Mouse (Mus musculus) kidney, adult 8-10 months (tissue): ENCODE results near the gene Hist1h4n.
"Not testable (repeated sequence)": the region's sequence is repeated elsewhere in the genome, so short reads cannot be mapped to it uniquely, and the experiment has no call there.

Experiments used
- DNase-seq, 2 experiments: peaks; one replicate each; pipeline ENCODE4 v3.0.0; 2022

Hist1h4n gene

DNA sequence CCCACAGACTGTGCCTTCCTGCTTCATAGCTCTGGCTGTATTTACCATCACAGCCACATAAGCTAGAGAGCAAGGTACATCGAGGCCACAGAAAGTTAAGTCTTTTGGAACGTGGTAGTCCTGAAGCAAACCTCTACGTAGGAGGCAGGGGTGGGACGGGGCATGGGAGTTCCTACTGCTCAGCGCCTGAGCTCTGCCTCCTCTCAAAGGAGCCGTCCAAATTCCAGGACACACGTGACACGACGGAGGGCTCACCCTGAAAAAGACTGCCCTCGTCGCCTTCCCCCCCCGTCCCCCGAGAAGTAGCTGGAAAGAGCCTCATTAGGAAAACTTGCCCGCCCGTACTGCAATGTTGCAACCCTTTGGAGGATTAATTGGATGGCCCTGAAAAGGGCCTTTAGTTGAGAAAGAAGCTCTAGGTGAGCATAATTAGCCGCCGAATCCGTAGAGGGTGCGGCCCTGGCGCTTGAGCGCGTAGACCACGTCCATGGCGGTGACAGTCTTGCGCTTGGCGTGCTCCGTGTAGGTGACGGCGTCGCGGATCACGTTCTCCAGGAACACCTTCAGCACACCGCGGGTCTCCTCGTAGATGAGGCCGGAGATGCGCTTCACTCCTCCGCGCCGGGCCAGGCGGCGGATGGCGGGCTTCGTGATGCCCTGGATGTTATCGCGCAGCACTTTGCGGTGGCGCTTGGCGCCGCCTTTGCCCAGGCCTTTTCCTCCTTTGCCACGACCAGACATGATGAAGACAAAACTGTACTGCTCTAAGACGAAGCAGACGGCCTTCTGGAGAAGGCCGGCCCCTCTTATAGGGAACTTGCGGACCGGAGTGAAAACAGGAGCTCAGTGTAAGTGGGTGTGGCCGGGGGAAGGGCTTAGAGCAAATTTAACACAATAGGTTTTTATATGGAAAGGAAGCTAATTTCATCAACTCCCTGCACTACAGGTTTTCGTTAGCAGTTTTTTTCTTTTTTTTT lies at the start of gene Hist1h4n:
TSS of gene Hist1h4n (minus strand) at position 779 of the 977 bp plus-strand sequence.
- DNase-seq, result not testable (repeated sequence)

DNA sequence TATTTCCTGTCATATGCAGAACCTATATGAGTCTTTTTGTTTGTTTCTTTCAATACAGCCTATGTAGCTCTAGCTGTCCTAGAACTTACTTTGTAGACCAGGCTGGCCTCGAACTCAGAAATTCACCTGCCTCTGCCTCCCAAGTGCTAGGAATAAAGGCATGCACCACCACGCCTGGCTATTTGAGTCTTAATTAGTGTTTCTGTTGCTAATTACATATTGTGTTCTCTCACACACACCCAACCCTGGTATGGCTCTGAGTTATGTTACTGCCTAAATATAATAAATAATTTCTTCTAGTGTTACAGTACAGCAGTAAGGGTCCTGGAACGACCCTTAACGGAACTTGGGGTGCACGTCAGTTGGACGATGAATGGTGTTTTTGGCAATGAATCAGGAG lies 48.7 kb upstream of the Hist1h4n start:
- DNase-seq, result no peak

DNA sequence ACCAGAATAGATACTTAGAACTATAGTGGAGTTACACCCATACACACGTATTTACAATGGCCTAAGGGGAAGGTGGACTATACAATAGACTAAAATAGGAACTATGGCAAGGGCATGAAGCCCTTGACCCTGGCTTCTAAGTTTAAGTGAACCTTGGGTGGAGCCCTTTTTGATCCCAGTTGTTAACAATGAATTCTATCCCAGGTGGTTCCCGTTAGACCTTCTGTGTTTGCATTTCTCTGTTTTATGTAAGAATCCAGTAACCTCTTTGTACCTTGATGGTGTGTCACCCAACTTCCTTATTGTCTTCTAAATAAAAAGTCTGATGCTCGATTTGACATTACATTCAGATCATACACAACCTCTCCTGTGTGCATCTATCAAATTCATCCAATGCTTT lies 33.5 kb upstream of the Hist1h4n start:
- not testable (repeated sequence) for DNase-seq

DNA sequence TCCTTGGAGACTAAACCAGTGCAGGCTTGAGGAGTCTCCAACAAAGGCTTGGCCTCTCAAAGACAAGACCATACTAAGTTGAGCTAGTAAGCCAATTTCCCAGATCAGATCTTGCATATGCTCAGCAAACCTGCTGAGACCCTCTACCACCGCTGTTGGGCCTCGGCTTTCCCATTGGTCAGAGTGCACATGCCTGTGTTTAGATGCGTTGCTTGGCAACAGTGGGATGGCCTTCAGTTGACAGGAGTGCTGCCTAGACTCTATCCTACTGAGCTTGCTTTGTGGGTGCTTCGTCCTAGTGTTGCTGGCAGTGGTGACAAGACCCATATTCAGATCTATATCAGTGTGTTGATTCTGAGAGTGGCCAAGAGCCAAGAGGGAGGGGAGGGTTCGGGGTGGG lies 29.6 kb upstream of the Hist1h4n start:
- no peak for DNase-seq

- peak; percentile 6 to 33 for DNase-seq
Measured at GRCm38 (mm10) chr13:21855698-21856162, 23.7 kb upstream of the Hist1h4n start.

DNA sequence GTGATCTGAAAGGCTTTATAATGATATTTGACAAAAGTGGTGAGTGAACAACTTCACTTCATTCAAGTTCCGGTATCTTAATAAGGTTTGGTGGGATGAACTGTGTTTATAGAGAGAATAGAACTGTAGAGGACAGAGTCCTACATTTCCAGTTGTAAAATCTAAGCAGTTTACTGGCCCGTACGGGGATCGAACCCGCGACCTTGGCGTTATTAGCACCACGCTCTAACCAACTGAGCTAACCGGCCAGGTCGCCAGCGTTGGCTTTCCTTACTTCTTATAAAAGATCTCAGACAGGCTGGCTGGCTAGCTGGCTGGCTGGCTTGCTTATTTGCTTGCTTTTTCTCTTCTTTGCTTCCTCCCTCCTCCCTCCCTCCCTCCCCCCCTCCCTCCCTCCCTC lies 23.1 kb upstream of the Hist1h4n start:
- peak; percentile 41 to 78 for DNase-seq

DNA sequence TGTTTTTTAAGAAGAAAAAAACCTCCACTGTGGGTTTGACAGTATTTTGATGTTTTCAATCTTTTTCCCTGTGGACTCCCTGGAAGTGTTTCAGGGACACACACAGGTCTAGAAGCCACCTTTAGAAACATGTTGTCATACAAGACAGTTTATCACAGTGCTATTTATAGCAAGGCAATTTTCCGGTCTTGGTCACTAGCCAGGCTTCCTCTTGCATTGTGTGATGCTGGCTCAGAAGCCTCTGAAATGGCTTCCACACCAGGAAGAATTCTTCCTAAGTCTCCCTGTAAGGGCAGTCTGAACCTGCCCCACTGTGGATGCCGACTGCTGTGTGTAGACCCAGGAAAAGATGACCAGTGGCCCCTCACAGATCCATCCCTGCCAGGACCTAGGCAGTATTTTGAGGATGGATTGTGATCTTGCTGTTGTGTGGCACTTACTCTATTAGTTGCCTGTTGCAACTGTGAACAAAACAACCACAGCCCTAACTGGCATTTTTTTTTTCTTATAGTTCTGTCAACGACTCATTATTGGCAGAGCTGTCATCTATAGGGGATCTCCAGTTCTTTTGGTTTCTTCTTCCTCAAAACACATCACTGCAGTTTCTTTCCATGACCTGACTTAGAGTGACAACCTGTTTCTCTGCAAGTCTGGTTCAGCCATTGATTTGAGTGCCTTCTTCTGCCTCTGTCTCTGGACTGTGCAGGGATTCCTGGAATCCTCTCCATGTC lies 20.4 kb upstream of the Hist1h4n start:
- DNase-seq, result peak; percentile 9 to 11

GRCm38 (mm10) chr13:21850696-21851095 lies 18.7 kb upstream of the Hist1h4n start:
- not testable (repeated sequence) for DNase-seq

DNA sequence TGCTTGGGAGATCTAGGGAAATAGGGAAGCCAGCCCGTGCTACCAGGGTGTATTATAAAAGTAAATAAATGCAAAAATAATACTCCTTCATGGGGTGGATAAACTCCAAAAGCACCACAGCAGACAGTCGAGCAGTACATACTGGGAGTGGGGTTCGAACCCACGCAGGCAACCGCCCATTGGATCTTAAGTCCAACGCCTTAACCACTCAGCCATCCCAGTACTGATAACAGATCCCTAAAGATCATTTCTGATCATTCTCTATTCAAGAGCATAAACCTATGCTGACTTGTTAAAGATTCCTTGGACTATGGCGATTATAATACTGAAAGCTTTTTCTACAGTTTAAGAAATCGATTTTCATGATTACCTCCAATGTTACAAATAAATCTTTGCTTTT lies 15.9 kb upstream of the Hist1h4n start:
- DNase-seq, result no peak

GRCm38 (mm10) chr13:21846356-21846755 lies 14.4 kb upstream of the Hist1h4n start:
- not testable (repeated sequence) for DNase-seq

- DNase-seq, result not testable (repeated sequence)
Measured at GRCm38 (mm10) chr13:21840508-21840907, 8.5 kb upstream of the Hist1h4n start.

DNA sequence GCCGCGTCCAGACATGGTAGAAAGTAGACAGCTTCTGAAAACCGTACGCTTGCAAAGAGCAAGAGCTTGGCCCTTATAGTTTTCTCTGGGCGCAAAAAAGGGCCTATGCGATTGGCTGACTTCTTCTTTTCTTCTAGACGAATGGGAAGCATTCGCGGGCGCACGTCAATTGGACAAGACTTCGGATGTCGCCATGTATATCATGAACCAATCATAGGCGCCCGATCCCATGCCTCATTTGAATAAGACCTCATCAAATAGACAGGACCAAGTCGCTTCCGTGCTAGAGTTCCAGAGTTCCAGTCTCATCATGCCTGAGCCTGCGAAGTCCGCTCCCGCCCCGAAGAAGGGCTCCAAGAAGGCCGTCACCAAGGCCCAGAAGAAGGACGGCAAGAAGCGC lies 1.5 kb upstream of the Hist1h4n start, which contains the start of the genes Hist1h2ap and Hist1h2br:
TSS of gene Hist1h2ap (minus strand) at position 47 of the 400 bp plus-strand sequence.
TSS of gene Hist1h2br (plus strand) at position 283 of the 400 bp plus-strand sequence.
- not testable (repeated sequence) for DNase-seq

GRCm38 (mm10) chr13:21830344-21830743 lies 1.7 kb downstream of the Hist1h4n start:
- DNase-seq, result no peak

- DNase-seq, result no peak
Measured at GRCm38 (mm10) chr13:21828511-21828910, 3.5 kb downstream of the Hist1h4n start.

DNA sequence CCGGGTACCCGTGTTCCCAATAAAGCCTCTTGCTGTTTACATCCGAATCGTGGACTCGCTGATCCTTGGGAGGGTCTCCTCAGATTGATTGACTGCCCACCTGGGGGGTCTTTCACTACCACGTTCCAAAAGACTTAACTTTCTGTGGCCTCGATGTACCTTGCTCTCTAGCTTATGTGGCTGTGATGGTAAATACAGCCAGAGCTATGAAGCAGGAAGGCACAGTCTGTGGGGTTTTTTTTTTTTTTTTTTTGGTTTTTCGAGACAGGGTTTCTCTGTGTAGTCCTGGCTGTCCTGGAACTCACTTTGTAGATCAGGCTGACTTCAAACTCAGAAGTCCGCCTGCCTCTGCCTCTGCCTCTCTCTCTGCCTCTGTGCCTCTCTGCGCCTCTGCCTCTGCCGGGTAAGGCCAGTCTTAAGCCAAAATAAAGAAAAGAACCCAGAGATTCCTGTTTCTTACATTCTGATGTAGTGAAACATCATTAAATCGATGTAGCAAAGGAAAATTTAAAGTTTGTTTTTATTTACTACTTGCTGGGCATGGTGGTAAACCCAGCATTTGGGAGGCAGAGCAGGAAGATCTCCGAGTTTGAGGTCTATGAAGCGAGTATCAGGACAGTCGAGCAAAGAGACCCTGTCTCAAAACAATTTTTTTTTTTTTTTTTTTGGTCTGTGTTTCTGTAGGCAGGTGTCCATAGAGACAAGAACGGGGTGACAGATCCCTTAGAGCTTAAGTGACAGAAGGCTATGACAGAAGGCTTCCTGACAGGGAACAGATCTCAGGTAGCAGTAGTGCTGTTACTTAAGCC lies 11.7 kb downstream of the Hist1h4n start:
- not testable (repeated sequence) for DNase-seq

- DNase-seq, result not testable (repeated sequence)
Measured at GRCm38 (mm10) chr13:21812092-21812491, 19.9 kb downstream of the Hist1h4n start.

- peak in 1 of 2 experiments; percentile 4 for DNase-seq
Measured at GRCm38 (mm10) chr13:21811539-21811938, 20.5 kb downstream of the Hist1h4n start, which contains the start of gene Hist1h4m. Gene Hist1h4m, plus strand, starts transcription at chr13:21811746.

- DNase-seq, result not testable (repeated sequence)
Measured at GRCm38 (mm10) chr13:21811074-21811473, 20.9 kb downstream of the Hist1h4n start.

DNA sequence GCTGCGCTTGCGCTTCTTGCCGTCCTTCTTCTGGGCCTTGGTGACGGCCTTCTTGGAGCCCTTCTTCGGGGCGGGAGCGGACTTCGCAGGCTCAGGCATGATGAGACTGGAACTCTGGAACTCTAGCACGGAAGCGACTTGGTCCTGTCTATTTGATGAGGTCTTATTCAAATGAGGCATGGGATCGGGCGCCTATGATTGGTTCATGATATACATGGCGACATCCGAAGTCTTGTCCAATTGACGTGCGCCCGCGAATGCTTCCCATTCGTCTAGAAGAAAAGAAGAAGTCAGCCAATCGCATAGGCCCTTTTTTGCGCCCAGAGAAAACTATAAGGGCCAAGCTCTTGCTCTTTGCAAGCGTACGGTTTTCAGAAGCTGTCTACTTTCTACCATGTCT lies 21.9 kb downstream of the Hist1h4n start, which contains the start of the genes Hist1h2bq and Hist1h2ao:
TSS of gene Hist1h2bq (minus strand) at position 125 of the 400 bp plus-strand sequence.
TSS of gene Hist1h2ao (plus strand) at position 393 of the 400 bp plus-strand sequence.
- DNase-seq, result not testable (repeated sequence)

- not testable (repeated sequence) for DNase-seq
Measured at GRCm38 (mm10) chr13:21803058-21803457, 28.9 kb downstream of the Hist1h4n start.

DNA sequence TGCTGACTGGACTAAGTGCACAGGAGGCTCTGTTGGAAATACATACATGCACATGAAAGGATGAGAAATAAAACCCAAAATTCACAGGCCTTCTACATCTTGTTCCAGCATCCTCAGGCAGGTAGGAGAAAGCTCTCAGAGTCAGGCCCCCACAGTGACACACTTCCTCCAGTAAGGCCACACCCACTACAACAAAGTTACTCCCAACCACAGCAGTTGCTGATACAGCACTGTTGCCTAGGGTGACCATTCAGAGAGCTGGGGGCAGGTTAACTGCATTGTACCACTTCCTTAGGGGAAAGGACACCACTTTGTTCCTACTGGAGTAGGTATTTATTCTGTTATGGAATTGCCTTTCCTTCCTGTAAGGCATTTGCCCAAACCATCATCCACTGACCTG lies 34.8 kb downstream of the Hist1h4n start:
- not testable (repeated sequence) for DNase-seq

GRCm38 (mm10) chr13:21795584-21795983 lies 36.4 kb downstream of the Hist1h4n start:
- no peak for DNase-seq
